Comparison of ENCODE assay signal across 8 mouse cellular contexts in genomic region chr2:92183613-92184076, GRCm38 (mm10).
DNase-seq lines count a peak whose midpoint lies in the region; ATAC-seq and TF ChIP-seq lines count a peak whose summit lies in the region.

No protein-coding gene starts in this region.

- H3K36me3 ChIP-seq in C2C12 (ENCODE audit: control insufficient read depth, insufficient read depth): no peaks in the 10 kb centered on the region
- no peaks in the 10 kb centered on the region for H3K36me3 ChIP-seq in heart, embryonic 10.5 days
- no peaks in the 10 kb centered on the region for H3K36me3 ChIP-seq in kidney, embryonic 15.5 days
- H3K36me3 ChIP-seq in limb, embryonic 15.5 days: no peaks in the 10 kb centered on the region
- no peaks in the 10 kb centered on the region for H3K36me3 ChIP-seq in midbrain, postnatal 0 days (ENCODE audit: insufficient read depth, low read length)

- peak overlapping the region; percentile 88 for H3K4me2 ChIP-seq in kidney, embryonic 15.5 days
- peak overlapping the region; percentile 80 for H3K4me2 ChIP-seq in limb, embryonic 15.5 days
- H3K4me2 ChIP-seq in midbrain, postnatal 0 days (ENCODE audit: low read depth, low read length, poor library complexity, severe bottlenecking): peak overlapping the region; percentile 95

- H3K79me2 ChIP-seq in C2C12 (ENCODE audit: control insufficient read depth, insufficient read depth): peaks cover 24% of the 10 kb centered on the region

- H3K9ac ChIP-seq in kidney, embryonic 15.5 days: peak overlapping the region; percentile 86
- H3K9ac ChIP-seq in limb, embryonic 15.5 days: peak overlapping the region; percentile 90
- H3K9ac ChIP-seq in midbrain, postnatal 0 days (replicated peaks; ENCODE audit: low read length, poor library complexity, severe bottlenecking): peak overlapping the region; percentile 84

- H3K4me1 ChIP-seq in embryonic fibroblast, embryonic 13.5 days (ENCODE audit: control insufficient read depth, insufficient read depth, low read length): peaks cover 3% of the 10 kb centered on the region; the same call in 1 of the 2 replicates
- peaks cover 22% of the 10 kb centered on the region for H3K4me1 ChIP-seq in heart, embryonic 10.5 days
- peaks cover 26% of the 10 kb centered on the region for H3K4me1 ChIP-seq in kidney, embryonic 15.5 days
- H3K4me1 ChIP-seq in limb, embryonic 15.5 days: peaks cover 23% of the 10 kb centered on the region
- 0 out of 2 replicates have a peak, but pooled peaks cover 6% of the 10 kb centered on the region for H3K4me1 ChIP-seq in midbrain, postnatal 0 days (ENCODE audit: insufficient read depth, low read length)

- TF ChIP-seq CTCF in C2C12 (IDR thresholded peaks at IDR 0.05; ENCODE audit: control insufficient read depth, insufficient read depth, insufficient read length): no peak
- TF ChIP-seq CTCF in embryonic fibroblast, embryonic 13.5 days (IDR thresholded peaks at IDR 0.05; ENCODE audit: borderline replicate concordance, insufficient read depth, low read length): no peak
- TF ChIP-seq CTCF in midbrain, postnatal 0 days (IDR thresholded peaks at IDR 0.05): no peak

- H3K27me3 ChIP-seq in C2C12 (ENCODE audit: control insufficient read depth, insufficient read depth, insufficient read length): no peaks in the 10 kb centered on the region
- no peaks in the 10 kb centered on the region for H3K27me3 ChIP-seq in heart, embryonic 10.5 days (ENCODE audit: insufficient read depth, poor library complexity, severe bottlenecking)
- no peaks in the 10 kb centered on the region for H3K27me3 ChIP-seq in kidney, embryonic 15.5 days
- no peaks in the 10 kb centered on the region for H3K27me3 ChIP-seq in limb, embryonic 15.5 days
- H3K27me3 ChIP-seq in midbrain, postnatal 0 days (ENCODE audit: insufficient read depth, low read length): no peaks in the 10 kb centered on the region

- peak; percentile 96 for DNase-seq in brain, adult 2 months (ENCODE audit: low read depth, low spot score)
- peak; percentile 93 for DNase-seq in heart, embryonic 10.5 days (ENCODE audit: low spot score)
- peak; percentile 93 for DNase-seq in midbrain, postnatal 0 days (ENCODE audit: low spot score)
- peak; percentile 83 to 92 for DNase-seq in spleen, postnatal 10 days (ENCODE audit: low spot score in 2 of 2)

- TF ChIP-seq POLR2A in embryonic fibroblast, embryonic 13.5 days (IDR thresholded peaks at IDR 0.05; ENCODE audit: low read depth, low read length): peak; percentile 59

- peak overlapping the region; percentile 74 for H3K4me3 ChIP-seq in C2C12 (ENCODE audit: insufficient read depth, poor library complexity, severe bottlenecking)
- H3K4me3 ChIP-seq in embryonic fibroblast, embryonic 13.5 days (ENCODE audit: insufficient read depth, low read length): peak overlapping the region; percentile 94
- H3K4me3 ChIP-seq in heart, embryonic 10.5 days: peak overlapping the region; percentile 89
- H3K4me3 ChIP-seq in kidney, embryonic 15.5 days (replicated peaks): peak overlapping the region; percentile 81
- peak overlapping the region; percentile 82 for H3K4me3 ChIP-seq in limb, embryonic 15.5 days
- H3K4me3 ChIP-seq in midbrain, postnatal 0 days (ENCODE audit: low read depth, low read length): peak overlapping the region; percentile 89

- peak overlapping the region; percentile 93 for H3K27ac ChIP-seq in embryonic fibroblast, embryonic 13.5 days (ENCODE audit: insufficient read depth, low read length)
- peak overlapping the region; percentile 99 for H3K27ac ChIP-seq in heart, embryonic 10.5 days
- H3K27ac ChIP-seq in kidney, embryonic 15.5 days: peak overlapping the region; percentile 100
- H3K27ac ChIP-seq in limb, embryonic 15.5 days: peak overlapping the region; percentile 100
- H3K27ac ChIP-seq in midbrain, postnatal 0 days (ENCODE audit: low read depth, low read length): peak overlapping the region; percentile 98

- peak; percentile 85 for ATAC-seq in kidney, embryonic 15.5 days (replicated peaks; ENCODE audit: low FRiP score)
- ATAC-seq in limb, embryonic 15.5 days (ENCODE audit: insufficient number of reproducible peaks, low FRiP score, low TSS enrichment, low read depth): peak; percentile 76
- ATAC-seq in midbrain, postnatal 0 days (ENCODE audit: low FRiP score): peak; percentile 87

- 0% methylated on average over 26 of the region's 40 CpGs for WGBS in heart, embryonic 10.5 days
- 1% methylated on average over 19 of the region's 40 CpGs for WGBS in kidney, embryonic 15.5 days
- 0% methylated on average over 17 of the region's 40 CpGs for WGBS in limb, embryonic 15.5 days
- 2% methylated on average over 18 of the region's 40 CpGs for WGBS in midbrain, postnatal 0 days

- H3ac ChIP-seq in C2C12 (ENCODE audit: control insufficient read depth, insufficient read length, low read depth): peak overlapping the region; percentile 86

- H3K9me3 ChIP-seq in heart, embryonic 10.5 days: no peaks in the 10 kb centered on the region
- H3K9me3 ChIP-seq in kidney, embryonic 15.5 days (replicated peaks): no peaks in the 10 kb centered on the region
- no peaks in the 10 kb centered on the region for H3K9me3 ChIP-seq in limb, embryonic 15.5 days
- H3K9me3 ChIP-seq in midbrain, postnatal 0 days (ENCODE audit: low read length): no peaks in the 10 kb centered on the region

- H3K79me3 ChIP-seq in C2C12 (ENCODE audit: low read depth): peaks cover 3% of the 10 kb centered on the region

TF ChIP-seq in C2C12, 6 proteins besides CTCF, POLR2A, EP300 and RAD21:
- TF ChIP-seq MYOD1 (IDR thresholded peaks at IDR 0.05; ENCODE audit: control insufficient read depth, insufficient read length, low read depth): no peak
- TF ChIP-seq FOSL1 (IDR thresholded peaks at IDR 0.05; ENCODE audit: insufficient read depth, low read length, poor library complexity, severe bottlenecking): no peak
- no peak for TF ChIP-seq MAX (IDR thresholded peaks at IDR 0.05)
- TF ChIP-seq MYOG (IDR thresholded peaks at IDR 0.05; ENCODE audit: control insufficient read depth, extremely low read depth, insufficient read length): no peak
- TF ChIP-seq USF1 (IDR thresholded peaks at IDR 0.05; ENCODE audit: low read depth): no peak
- no peak for TF ChIP-seq CEBPB (IDR thresholded peaks at IDR 0.05; ENCODE audit: low read depth)

Comparison
In these comparisons a context has a peak if more than half of its experiments do, and no peak if none do; other contexts are left out.
1. Peak in every context shown above with its lines: DNase-seq, ATAC-seq, H3K4me3 ChIP-seq and H3K27ac ChIP-seq.